Mouse (Mus musculus) erythroblast, embryonic 14.5 days (primary cell): ENCODE measurements around the gene Mthfd2. TPM values are rescaled to one million over a fixed set of nuclear protein-coding genes. Genes with fewer than 3 reads are reported as not detected.
A peak's percentile ranks its signal among the peaks of the same experiment; 100 is the strongest.
"Not testable (repeated sequence)": the region's sequence is repeated elsewhere in the genome, so short reads cannot be mapped to it uniquely, and the experiment has no call there.

Experiments used
- H3K27me3 ChIP-seq: 2 replicates; pipeline ENCODE4 v1.6.1; 2012; ENCODE audit warnings: inconsistent platforms; ENCODE audit not compliant: control insufficient read depth
- H3K36me3 ChIP-seq: 2 replicates; pipeline ENCODE4 v1.6.1; 2012; ENCODE audit warnings: mild to moderate bottlenecking, inconsistent platforms; ENCODE audit not compliant: control insufficient read depth
- H3K4me1 ChIP-seq: 2 replicates; pipeline ENCODE4 v1.6.1; 2012; ENCODE audit warnings: inconsistent platforms; ENCODE audit not compliant: control insufficient read depth
- H3K4me3 ChIP-seq: replicated peaks from 2 replicates; pipeline ENCODE3; 2012; ENCODE audit warnings: moderate library complexity, mild to moderate bottlenecking, inconsistent platforms
- H3K9me3 ChIP-seq: 2 replicates; pipeline ENCODE4 v1.6.1; 2012; ENCODE audit warnings: low read length, inconsistent platforms, mixed read lengths; ENCODE audit not compliant: control insufficient read depth
- GATA1 ChIP-seq: IDR thresholded peaks from 2 replicates; pipeline ENCODE4 v1.6.1; 2012; ENCODE audit warnings: low read length, inconsistent platforms, mixed read lengths
- TAL1 ChIP-seq: IDR thresholded peaks from 3 replicates; pipeline ENCODE4 v1.6.1; 2012; ENCODE audit warnings: low read length, inconsistent platforms, mixed read lengths
- polyA plus RNA-seq: library from polyadenylated mRNA; stranded (reverse); fragments of >175 nt; gene quantifications from 2 replicates; pipeline ENCODE4 v1.2.3, GENCODE M21; 2012

Mthfd2 gene
- polyA plus RNA-seq, 1 experiment, result 6.1 TPM

GRCm38 (mm10) chr6:83354856-83355781 lies 29.4 kb upstream of the Mthfd2 start:
- Histone ChIP-seq H3K36me3 (peaks cover 99% of the 10 kb centered on the region), H3K4me1 (peaks cover 74% of the 10 kb centered on the region), H3K27me3 (no peaks in the 10 kb centered on the region), H3K9me3 (no peaks in the 10 kb centered on the region), H3K4me3 (no peak overlapping the region)
- TF ChIP-seq TAL1 (no peak), GATA1 (no peak)

- TF ChIP-seq GATA1, result no peak
- no peak for TF ChIP-seq TAL1
- H3K9me3 ChIP-seq, result no peaks in the 10 kb centered on the region
- H3K27me3 ChIP-seq, result no peaks in the 10 kb centered on the region
- peaks cover 90% of the 10 kb centered on the region for H3K4me1 ChIP-seq
- peaks cover 93% of the 10 kb centered on the region for H3K36me3 ChIP-seq
- peak overlapping the region; percentile 82 for H3K4me3 ChIP-seq
Measured at GRCm38 (mm10) chr6:83352666-83353410, 27.1 kb upstream of the Mthfd2 start.

- Histone ChIP-seq H3K4me3 (peak overlapping the region; percentile 82), H3K9me3 (no peaks in the 10 kb centered on the region), H3K36me3 (peaks cover 90% of the 10 kb centered on the region), H3K27me3 (no peaks in the 10 kb centered on the region), H3K4me1 (peaks cover 88% of the 10 kb centered on the region)
- TF ChIP-seq TAL1 (peak; percentile 99), GATA1 (peak; percentile 99)
Measured at GRCm38 (mm10) chr6:83351490-83352160, 25.9 kb upstream of the Mthfd2 start.

- peaks cover 82% of the 10 kb centered on the region for H3K4me1 ChIP-seq
- H3K36me3 ChIP-seq, result peaks cover 85% of the 10 kb centered on the region
- no peaks in the 10 kb centered on the region for H3K9me3 ChIP-seq
- H3K27me3 ChIP-seq, result no peaks in the 10 kb centered on the region
- TF ChIP-seq GATA1 (no peak), TAL1 (no peak)
- H3K4me3 ChIP-seq, result peak overlapping the region; percentile 82
Measured at GRCm38 (mm10) chr6:83350851-83351405, 25.2 kb upstream of the Mthfd2 start.

GRCm38 (mm10) chr6:83350172-83350571 lies 24.5 kb upstream of the Mthfd2 start:
- peaks cover 81% of the 10 kb centered on the region for H3K36me3 ChIP-seq
- no peaks in the 10 kb centered on the region for H3K27me3 ChIP-seq
- no peaks in the 10 kb centered on the region for H3K9me3 ChIP-seq
- peaks cover 76% of the 10 kb centered on the region for H3K4me1 ChIP-seq
- TF ChIP-seq GATA1 (no peak), TAL1 (no peak)
- H3K4me3 ChIP-seq, result peak overlapping the region; percentile 82

GRCm38 (mm10) chr6:83349274-83349958 lies 23.7 kb upstream of the Mthfd2 start:
- Histone ChIP-seq H3K4me3 (peak overlapping the region; percentile 82), H3K9me3 (no peaks in the 10 kb centered on the region), H3K36me3 (peaks cover 78% of the 10 kb centered on the region), H3K27me3 (no peaks in the 10 kb centered on the region), H3K4me1 (peaks cover 68% of the 10 kb centered on the region)
- TF ChIP-seq TAL1 (no peak), GATA1 (no peak)

GRCm38 (mm10) chr6:83348873-83349272 lies 23.2 kb upstream of the Mthfd2 start, which contains the start of gene Bola3:
Gene Bola3 (plus strand): TSS chr6:83349147.
- Histone ChIP-seq H3K9me3 (no peaks in the 10 kb centered on the region), H3K4me3 (peak within 1 kb of the TSS; percentile 82), H3K27me3 (no peaks in the 10 kb centered on the region), H3K36me3 (peaks cover 78% of the 10 kb centered on the region), H3K4me1 (peaks cover 64% of the 10 kb centered on the region)
- no peak for TF ChIP-seq GATA1

- H3K36me3 ChIP-seq, result peaks cover 78% of the 10 kb centered on the region
- no peak for TF ChIP-seq GATA1
- TF ChIP-seq TAL1, result no peak
- peaks cover 55% of the 10 kb centered on the region for H3K4me1 ChIP-seq
- no peaks in the 10 kb centered on the region for H3K27me3 ChIP-seq
- no peaks in the 10 kb centered on the region for H3K9me3 ChIP-seq
- H3K4me3 ChIP-seq, result no peak overlapping the region
Measured at GRCm38 (mm10) chr6:83347916-83348315, 22.2 kb upstream of the Mthfd2 start.

GRCm38 (mm10) chr6:83345285-83345684 lies 19.6 kb upstream of the Mthfd2 start:
- H3K9me3 ChIP-seq, H3K4me3 ChIP-seq, H3K27me3 ChIP-seq: not testable (repeated sequence)
- Histone ChIP-seq H3K36me3 (peaks cover 79% of the 10 kb centered on the region), H3K4me1 (peaks cover 29% of the 10 kb centered on the region)
